Mouse (Mus musculus): ENCODE data around the gene Casz1. TPM values are rescaled to one million over a fixed set of nuclear protein-coding genes. Genes with fewer than 3 reads are reported as not detected.

Gene Casz1
- total RNA-seq, 2 experiments from 2014 or later: 1.0 to 1.5 TPM

DNA sequence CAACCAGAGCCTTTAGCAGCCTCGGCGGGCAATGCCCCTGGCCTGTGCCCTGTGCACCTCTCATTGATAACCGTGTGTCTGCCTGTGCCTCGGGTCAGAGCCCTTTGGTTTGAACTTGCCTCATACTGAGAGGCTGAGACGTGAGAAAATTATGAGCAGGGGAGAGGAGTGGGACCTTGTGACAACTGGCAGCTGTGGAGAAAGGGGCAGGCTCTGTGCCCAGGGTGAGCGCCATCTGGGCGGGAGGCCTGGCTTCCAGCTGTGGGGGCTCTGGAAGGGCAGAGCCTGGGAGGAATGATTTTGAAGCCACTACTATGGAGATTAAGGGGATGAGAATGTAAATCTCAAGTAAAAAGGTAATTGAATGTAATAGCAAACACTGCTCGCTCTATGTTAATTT, 19.1 kb downstream of the Casz1 start:
- intact Hi-C loops (cut with DNase I): no loop called here
- TF ChIP-seq CTCF (IDR thresholded peaks at IDR 0.05): no peak
- no peak for DNase-seq (ENCODE audit: extremely low spot score in 1 of 2, low spot score in 2 of 2)
- no peak overlapping the region for H3K4me3 ChIP-seq
- no peak overlapping the region for H3K27ac ChIP-seq

GRCm38 (mm10) chr4:148830350-148830749, 26.1 kb downstream of the Casz1 start:
- DNase-seq (ENCODE audit: extremely low spot score in 1 of 2, low spot score in 2 of 2): no peak
- no peak overlapping the region for H3K4me3 ChIP-seq
- intact Hi-C loops (cut with DNase I): no loop called here
- no peak for TF ChIP-seq CTCF (IDR thresholded peaks at IDR 0.05)
- no peak overlapping the region for H3K27ac ChIP-seq

DNA sequence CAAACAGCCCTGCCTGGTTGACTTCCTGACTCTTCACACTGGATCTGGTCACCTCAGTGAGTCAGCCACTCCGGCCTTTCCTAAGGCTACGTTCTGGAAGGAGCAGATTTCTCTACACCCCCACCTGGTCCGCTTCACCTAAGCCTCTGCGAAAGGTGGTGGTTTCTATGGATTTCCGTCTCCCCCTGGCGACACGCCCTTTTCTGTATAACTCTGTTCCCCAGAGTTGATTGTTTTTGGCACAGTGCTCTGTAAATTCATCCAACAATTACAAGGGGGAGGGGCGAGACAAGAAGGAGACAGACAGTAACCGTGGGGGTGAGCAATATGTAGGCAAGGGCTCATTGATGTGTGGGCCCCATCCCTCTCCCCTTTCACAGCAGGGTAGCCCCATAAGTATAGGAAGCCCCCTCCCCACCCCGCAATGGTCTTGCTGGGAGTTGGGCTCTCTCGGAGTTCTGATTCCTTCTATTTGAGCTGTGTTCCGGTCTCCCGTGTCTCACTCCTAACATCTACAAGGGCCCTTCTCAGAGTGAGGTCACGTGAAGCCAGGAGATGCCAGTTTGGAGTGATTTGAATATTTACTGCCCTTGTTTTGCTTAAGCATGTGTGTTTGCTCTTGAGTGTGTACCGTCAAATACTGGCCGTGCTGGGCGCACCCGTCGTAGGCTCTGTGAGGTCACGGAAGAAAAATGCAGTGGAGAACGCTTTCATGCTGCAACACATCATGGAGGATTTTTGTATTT, 29.2 kb downstream of the Casz1 start:
- DNase-seq (ENCODE audit: extremely low spot score in 1 of 2, low spot score in 2 of 2): no peak
- Histone ChIP-seq H3K27ac (no peak overlapping the region), H3K4me3 (no peak overlapping the region)
- TF ChIP-seq CTCF (IDR thresholded peaks at IDR 0.05): no peak
- intact Hi-C loops (cut with DNase I): no loop called here

DNA sequence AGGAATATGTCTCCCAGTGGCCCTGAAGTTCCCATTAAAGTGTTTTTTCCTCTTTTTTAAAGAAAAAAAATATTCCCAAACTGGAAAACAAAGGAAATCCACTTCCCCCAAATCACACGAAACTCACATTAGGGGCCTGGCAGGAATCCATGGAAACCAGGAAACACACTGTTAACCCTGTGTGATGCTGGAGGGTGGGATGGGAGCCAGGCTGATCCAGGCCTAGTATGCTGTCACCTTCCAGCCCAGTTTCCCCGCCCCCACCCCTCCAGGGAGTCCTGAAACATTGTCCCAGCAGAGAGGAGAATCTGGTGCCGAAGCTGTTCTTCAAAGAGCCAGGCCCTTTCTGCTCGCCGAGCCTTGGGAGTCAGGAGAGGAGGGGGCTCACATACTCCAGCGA, 32.2 kb downstream of the Casz1 start:
- no peak overlapping the region for H3K27ac ChIP-seq
- intact Hi-C loops (cut with DNase I): no loop called here

DNA sequence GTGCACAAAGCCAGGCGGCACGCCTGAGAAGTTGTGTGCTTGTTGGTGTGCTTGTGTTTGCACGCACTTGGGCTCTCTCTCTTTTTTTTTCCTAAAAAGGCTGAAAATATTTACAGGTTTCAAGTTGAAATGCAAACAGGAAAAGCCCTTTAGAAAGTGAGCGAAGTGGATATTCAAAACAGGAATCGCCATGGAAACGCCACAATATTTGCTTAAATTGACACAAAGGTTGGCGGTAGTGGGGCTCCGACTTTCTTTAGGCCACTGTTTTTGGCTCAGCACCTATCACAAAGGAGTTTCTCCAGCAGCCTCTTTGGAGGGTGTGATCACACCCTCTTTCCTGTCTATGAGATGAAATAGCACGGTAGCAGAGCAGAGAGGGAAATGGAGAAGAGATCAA, 32.8 kb downstream of the Casz1 start:
- no peak for DNase-seq (ENCODE audit: extremely low spot score in 1 of 2, low spot score in 2 of 2)
- intact Hi-C loops (cut with DNase I): no loop called here
- no peak overlapping the region for H3K4me3 ChIP-seq
- H3K27ac ChIP-seq: no peak overlapping the region
- TF ChIP-seq CTCF (IDR thresholded peaks at IDR 0.05): no peak

More for the DNA sequence above, 32.2 kb downstream of the Casz1 start:
- no peak for DNase-seq (ENCODE audit: extremely low spot score in 1 of 2, low spot score in 2 of 2)
- no peak for TF ChIP-seq CTCF (IDR thresholded peaks at IDR 0.05)
- H3K4me3 ChIP-seq: no peak overlapping the region

- no peak overlapping the region for H3K27ac ChIP-seq
- no peak for TF ChIP-seq CTCF (IDR thresholded peaks at IDR 0.05)
- intact Hi-C loops (cut with DNase I): no loop called here
- H3K4me3 ChIP-seq: no peak overlapping the region
- no peak for DNase-seq (ENCODE audit: extremely low spot score in 1 of 2, low spot score in 2 of 2)
These were observed 33.4 kb downstream of the Casz1 start for GRCm38 (mm10) chr4:148837644-148838043.

GRCm38 (mm10) chr4:148842302-148842701, 38.1 kb downstream of the Casz1 start:
- DNase-seq (ENCODE audit: extremely low spot score in 1 of 2, low spot score in 2 of 2): no peak
- Histone ChIP-seq H3K27ac (no peak overlapping the region), H3K4me3 (no peak overlapping the region)
- no peak for TF ChIP-seq CTCF (IDR thresholded peaks at IDR 0.05)
- intact Hi-C loops (cut with DNase I): no loop called here

GRCm38 (mm10) chr4:148844921-148845320, 40.7 kb downstream of the Casz1 start:
- intact Hi-C loops (cut with DNase I): no loop called here
- TF ChIP-seq CTCF (IDR thresholded peaks at IDR 0.05): no peak
- no peak overlapping the region for H3K27ac ChIP-seq
- no peak for DNase-seq (ENCODE audit: extremely low spot score in 1 of 2, low spot score in 2 of 2)
- H3K4me3 ChIP-seq: no peak overlapping the region

- H3K27ac ChIP-seq: no peak overlapping the region
- intact Hi-C loops (cut with DNase I): no loop called here
- TF ChIP-seq CTCF (IDR thresholded peaks at IDR 0.05): peak; percentile 2; the same call in 1 of the 2 replicates
- no peak overlapping the region for H3K4me3 ChIP-seq
- DNase-seq (ENCODE audit: extremely low spot score in 1 of 2, low spot score in 2 of 2): peak in 1 of 2 experiments; percentile 35
These were observed 42.0 kb downstream of the Casz1 start for GRCm38 (mm10) chr4:148846203-148846602.

DNA sequence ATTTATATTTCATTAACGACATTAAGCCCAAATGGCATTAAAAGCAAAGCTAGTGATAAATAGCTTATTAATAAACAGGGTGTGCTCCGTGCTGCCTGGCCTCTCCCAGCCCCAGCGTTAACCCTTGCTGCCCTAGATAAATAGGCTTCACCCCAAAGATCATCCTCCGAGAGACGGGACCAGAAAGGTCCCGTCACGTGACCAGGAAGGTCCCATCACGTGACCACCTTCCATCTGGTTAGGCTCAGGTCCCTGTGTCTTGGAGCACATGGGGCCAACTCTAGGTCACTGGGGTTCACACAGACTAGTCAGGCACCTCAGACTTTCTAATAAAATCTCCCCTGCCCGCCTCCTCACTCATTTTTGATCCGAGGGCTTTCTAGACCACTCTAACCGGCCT, 42.5 kb downstream of the Casz1 start:
- Histone ChIP-seq H3K27ac (no peak overlapping the region), H3K4me3 (no peak overlapping the region)
- no peak for TF ChIP-seq CTCF (IDR thresholded peaks at IDR 0.05)
- DNase-seq (ENCODE audit: extremely low spot score in 1 of 2, low spot score in 2 of 2): no peak
- intact Hi-C loops (cut with DNase I): no loop called here

DNA sequence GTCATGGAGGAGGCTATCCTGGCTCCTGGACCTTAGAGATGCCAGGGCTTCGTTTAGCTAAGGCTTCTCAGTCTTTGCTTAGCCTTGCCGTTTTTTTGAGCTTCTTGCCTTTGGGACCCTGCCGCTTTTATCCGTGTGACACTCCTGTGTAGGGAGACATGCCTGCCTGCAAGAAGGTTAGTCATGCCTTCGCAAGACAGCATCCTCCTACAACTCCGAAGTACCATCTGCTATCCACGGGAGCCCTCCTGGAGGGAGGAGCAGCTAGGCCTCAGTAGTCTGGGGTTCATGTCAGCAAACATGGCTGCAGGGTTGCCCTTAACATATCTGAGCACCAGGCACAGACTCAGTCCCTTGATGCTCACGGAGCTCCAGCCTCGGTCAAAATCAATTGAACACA, 43.4 kb downstream of the Casz1 start:
- H3K27ac ChIP-seq: no peak overlapping the region
- DNase-seq (ENCODE audit: extremely low spot score in 1 of 2, low spot score in 2 of 2): no peak
- no peak for TF ChIP-seq CTCF (IDR thresholded peaks at IDR 0.05)
- no peak overlapping the region for H3K4me3 ChIP-seq
- intact Hi-C loops (cut with DNase I): no loop called here

DNA sequence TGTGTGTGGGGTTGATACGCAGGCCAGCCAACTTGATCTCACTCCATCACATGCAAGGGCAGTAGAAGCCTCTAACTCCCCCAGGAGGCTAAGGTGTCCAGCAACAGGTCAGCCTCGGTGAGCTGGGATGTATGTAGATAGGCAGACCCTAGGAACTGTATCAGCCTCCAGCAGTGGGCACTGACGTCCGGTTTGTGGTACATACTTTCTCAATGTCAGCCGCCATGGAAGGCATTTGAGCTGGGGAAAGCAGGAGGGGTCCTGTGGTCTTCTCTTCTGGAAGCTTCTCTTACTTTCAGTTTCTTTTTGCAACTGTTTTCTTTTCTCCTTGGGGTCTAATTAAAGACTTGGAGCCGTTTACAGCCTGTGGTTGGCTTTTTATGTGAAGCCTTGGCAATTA, 45.2 kb downstream of the Casz1 start:
- no peak for DNase-seq (ENCODE audit: extremely low spot score in 1 of 2, low spot score in 2 of 2)
- H3K4me3 ChIP-seq: no peak overlapping the region
- TF ChIP-seq CTCF (IDR thresholded peaks at IDR 0.05): no peak
- no peak overlapping the region for H3K27ac ChIP-seq
- intact Hi-C loops (cut with DNase I): no loop called here

DNA sequence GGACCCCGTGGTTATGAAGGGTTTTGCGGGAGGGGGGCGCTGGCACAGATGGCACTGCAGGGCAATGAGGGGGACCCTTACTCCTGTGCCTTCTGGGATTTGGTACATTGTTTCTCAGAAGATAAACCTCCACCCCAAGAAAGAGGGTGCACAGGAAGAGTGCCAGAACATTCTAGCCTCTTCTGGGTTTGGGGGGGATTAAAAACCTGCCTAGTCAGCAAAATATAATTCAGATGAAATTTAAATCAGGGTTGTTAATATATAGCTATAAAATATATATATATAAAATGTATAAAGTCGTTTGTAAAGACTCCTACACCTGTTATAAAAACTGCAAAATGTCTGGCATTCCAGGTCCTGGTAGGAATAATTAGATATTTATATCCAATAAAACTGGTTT, 48.8 kb downstream of the Casz1 start:
- DNase-seq (ENCODE audit: extremely low spot score in 1 of 2, low spot score in 2 of 2): no peak
- no peak overlapping the region for H3K4me3 ChIP-seq
- no peak for TF ChIP-seq CTCF (IDR thresholded peaks at IDR 0.05)
- intact Hi-C loops (cut with DNase I): no loop called here
- no peak overlapping the region for H3K27ac ChIP-seq

Data from left cerebral cortex, adult 2 months (tissue).